Mouse (Mus musculus) cerebellum, adult 2 months (tissue): ENCODE measurements around the gene Mefv.

Experiments used
- CTCF ChIP-seq: fragments of 200-500 bp; IDR thresholded peaks from 2 replicates; pipeline ENCODE4 v1.5.1; 2011; ENCODE audit warnings: low read depth, mild to moderate bottlenecking, control low read depth, low read length, moderate library complexity, borderline replicate concordance; ENCODE audit not compliant: insufficient read depth
- POLR2A ChIP-seq: fragments of 200-500 bp; IDR thresholded peaks from 2 replicates; pipeline ENCODE4 v1.6.1; 2011; ENCODE audit warnings: low read length, control low read depth, borderline replicate concordance; ENCODE audit not compliant: insufficient read depth

DNA sequence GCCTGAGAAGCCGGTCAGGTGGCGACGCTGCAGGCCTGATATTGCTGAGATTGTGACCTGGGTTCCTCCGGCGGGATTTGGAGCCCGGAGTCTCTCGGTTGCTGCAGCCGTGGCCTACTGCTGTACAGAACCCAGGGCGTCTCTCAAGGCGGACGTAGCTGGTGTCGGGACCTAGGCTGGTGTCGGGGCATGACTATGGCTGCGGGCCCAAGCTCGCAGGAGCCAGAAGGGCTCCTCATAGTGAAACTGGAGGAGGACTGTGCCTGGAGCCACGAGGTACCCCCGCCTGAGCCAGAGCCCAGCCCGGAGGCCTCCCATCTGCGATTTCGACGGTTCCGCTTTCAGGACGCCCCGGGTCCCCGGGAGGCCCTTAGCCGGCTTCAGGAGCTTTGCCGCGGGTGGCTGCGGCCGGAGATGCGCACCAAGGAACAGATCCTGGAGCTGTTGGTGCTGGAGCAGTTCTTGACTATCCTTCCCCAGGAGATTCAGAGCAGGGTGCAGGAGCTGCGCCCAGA lies 26.3 kb upstream of the Mefv start:
- no peak for TF ChIP-seq CTCF
- no peak for TF ChIP-seq POLR2A
